Mouse (Mus musculus) intestine, embryonic 14.5 days (tissue): Measurements from ENCODE around the gene Emg1. TPM values are rescaled to one million over a fixed set of nuclear protein-coding genes. Genes with fewer than 3 reads are reported as not detected.

ENCODE experiments used
- ATAC-seq: fragments of 200-750 bp; cut with Nextera tagmentation; replicated peaks from 2 replicates; pipeline ENCODE4 v1.8.0; 2017; ENCODE audit warnings: low read depth, moderate number of reproducible peaks, moderate TSS enrichment, moderate library complexity; ENCODE audit not compliant: low FRiP score, low TSS enrichment
- DNase-seq: peaks from one replicate; pipeline ENCODE4 v3.0.0-alpha.2; 2018; ENCODE audit warnings: low spot score
- H3K27ac ChIP-seq: fragments of 300-500 bp; sonication (generic); 2 replicates; pipeline ENCODE4 v1.5.1; 2014; ENCODE audit warnings: low read depth, mild to moderate bottlenecking, control low read depth
- H3K27me3 ChIP-seq: fragments of 300-500 bp; sonication (generic); replicated peaks from 2 replicates; pipeline ENCODE4 v1.6.1; 2014; ENCODE audit warnings: low read length, control low read depth; ENCODE audit not compliant: control insufficient read depth, insufficient read depth
- H3K36me3 ChIP-seq: fragments of 300-500 bp; sonication (generic); 2 replicates; pipeline ENCODE4 v1.6.1; 2014; ENCODE audit warnings: low read length, control low read depth; ENCODE audit not compliant: control insufficient read depth, insufficient read depth
- H3K4me1 ChIP-seq: fragments of 300-500 bp; sonication (generic); replicated peaks from 2 replicates; pipeline ENCODE4 v1.6.1; 2014; ENCODE audit warnings: low read length, control low read depth, mixed read lengths; ENCODE audit not compliant: control insufficient read depth, insufficient read depth
- H3K4me2 ChIP-seq: fragments of 300-500 bp; sonication (generic); 2 replicates; pipeline ENCODE4 v1.6.1; 2014; ENCODE audit warnings: low read length
- H3K4me3 ChIP-seq: fragments of 300-500 bp; sonication (generic); 2 replicates; pipeline ENCODE4 v1.5.1; 2014; ENCODE audit warnings: low read depth, low read length, control low read depth, mixed read lengths
- H3K9ac ChIP-seq: fragments of 300-500 bp; sonication (generic); 2 replicates; pipeline ENCODE4 v1.6.1; 2014; ENCODE audit warnings: mild to moderate bottlenecking, low read length
- H3K9me3 ChIP-seq: fragments of 300-500 bp; sonication (generic); 2 replicates; pipeline ENCODE4 v1.6.1; 2016; ENCODE audit warnings: low read length, control low read depth; ENCODE audit not compliant: control insufficient read depth
- WGBS: fragments of 180-500 bp; shearing (Covaris S2); extraction: QIAGEN DNeasy Blood & Tissue Kit; methylation state at CpG from one replicate; pipeline ENCODE4 v1.1.7; 2014; 5-methylcytosine and 5-hydroxymethylcytosine counted together
- microRNA counts: library from miRNA; unstranded; fragments of <30 nt; microRNA quantifications from one replicate; lab custom pipeline; 2016
- microRNA-seq: library from miRNA; unstranded; fragments of <30 nt; microRNA quantifications from one replicate; pipeline ENCODE4, GENCODE M21; 2016
- polyA plus RNA-seq: library from polyadenylated mRNA; unstranded; fragments of >200 nt; fragmentation: Nextera tagmentation; extraction: Ambion mirVana; gene quantifications from 2 replicates; pipeline ENCODE4 v1.2.1, GENCODE M21; 2014

The Emg1 gene
- polyA plus RNA-seq, 1 experiment from 2014 or later = 248 TPM

DNA sequence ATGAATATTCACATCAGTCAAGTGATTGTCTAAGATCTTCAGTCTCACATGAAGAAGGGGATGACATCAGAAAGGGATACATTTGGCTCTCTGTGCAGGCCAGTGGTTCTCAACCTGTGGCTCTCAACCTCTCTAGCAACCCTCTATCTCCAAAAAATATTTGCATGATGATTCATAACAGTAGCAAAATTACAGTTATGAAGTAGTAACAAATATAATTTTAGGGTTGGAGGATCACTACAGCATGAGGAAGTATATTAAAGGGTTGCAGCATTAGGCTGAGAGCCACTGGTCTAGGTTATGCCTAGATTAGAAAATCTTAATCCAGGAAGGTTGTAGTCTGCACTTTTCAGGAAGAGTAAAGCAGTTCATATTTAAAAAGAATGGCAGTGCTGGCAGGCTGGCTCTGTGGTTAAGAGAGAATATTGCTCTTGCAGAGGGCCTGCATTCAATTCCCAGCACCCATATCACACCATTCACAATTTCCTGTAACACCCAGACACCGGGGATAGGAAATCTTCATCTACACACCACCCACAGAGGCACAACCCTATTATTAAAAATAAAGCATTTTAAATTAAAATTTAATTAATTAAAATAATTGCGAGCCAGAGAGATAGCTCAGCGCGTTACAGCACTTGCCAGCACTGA lies 50.7 kb downstream of the Emg1 start:
- Histone ChIP-seq H3K4me2 (no peak overlapping the region), H3K36me3 (no peaks in the 10 kb centered on the region), H3K27ac (no peak overlapping the region), H3K9me3 (no peaks in the 10 kb centered on the region), H3K27me3 (no peaks in the 10 kb centered on the region), H3K4me3 (no peak overlapping the region), H3K4me1 (peaks cover 8% of the 10 kb centered on the region; the same call in 1 of the 2 replicates), H3K9ac (no peak overlapping the region)
- WGBS = 96% methylated on average over 4 of the region's 4 CpGs
- DNase-seq (no peak), ATAC-seq (no peak)

- peaks cover 4% of the 10 kb centered on the region; the same call in 1 of the 2 replicates for H3K9me3 ChIP-seq
- no peak for DNase-seq
- no peak for ATAC-seq
- no peak overlapping the region for H3K27ac ChIP-seq
- H3K9ac ChIP-seq = no peak overlapping the region
- H3K36me3 ChIP-seq = no peaks in the 10 kb centered on the region
- WGBS = 55% methylated on average over 2 of the region's 2 CpGs
- no peaks in the 10 kb centered on the region for H3K4me1 ChIP-seq
- no peak overlapping the region for H3K4me3 ChIP-seq
- H3K27me3 ChIP-seq = no peaks in the 10 kb centered on the region
- no peak overlapping the region for H3K4me2 ChIP-seq
These were observed 53.9 kb downstream of the Emg1 start for GRCm38 (mm10) chr6:124658067-124658466.

- Histone ChIP-seq H3K4me1 (no peaks in the 10 kb centered on the region), H3K4me3 (no peak overlapping the region), H3K9ac (no peak overlapping the region), H3K27me3 (no peaks in the 10 kb centered on the region), H3K9me3 (peaks cover 6% of the 10 kb centered on the region; the same call in 1 of the 2 replicates), H3K36me3 (no peaks in the 10 kb centered on the region), H3K4me2 (no peak overlapping the region), H3K27ac (no peak overlapping the region)
- no peak for DNase-seq
- ATAC-seq = no peak
- WGBS = 39% methylated on average over 6 of the region's 6 CpGs
These were observed 56.1 kb downstream of the Emg1 start for GRCm38 (mm10) chr6:124655893-124656292.

MicroRNA genes within 50 kb of the gene (microRNA counts, 519-probe panel; counts per million panel counts)
- microRNA mmu-miR-141 (lab: Ali Mortazavi, UCI) (3,807 counts per million, percentile 55 among the panel's probes with 10 or more counts), microRNA mmu-miR-200c (lab: Ali Mortazavi, UCI) (5,090 counts per million, percentile 88 among the panel's probes with 10 or more counts)

Small RNAs within 50 kb of the gene (microRNA-seq; reads per million reads assigned to microRNA genes)
- 2,280 reads per million, percentile 85 among the genes with 10 or more reads in this experiment for gene Mir141
- gene Mir200c = 13,027 reads per million, percentile 97 among the genes with 10 or more reads in this experiment

Other genes starting within 250 kb of the Emg1 start
- gene Clstn3, start 247.4 kb downstream of the Emg1 start, polyA plus RNA-seq = 4.7 and 5.4 TPM in 2 replicates
- 0.92 and 1.1 TPM in 2 replicates for gene C1rl, start 219.1 kb downstream of the Emg1 start, polyA plus RNA-seq
- 1.7 and 1.8 TPM in 2 replicates for gene C1ra, start 199.8 kb downstream of the Emg1 start, polyA plus RNA-seq
- 1.3 and 1.6 TPM in 2 replicates for gene C1s1, start 169.8 kb downstream of the Emg1 start, polyA plus RNA-seq
- not detected in 2 replicates for gene C1rb, start 141.9 kb downstream of the Emg1 start, polyA plus RNA-seq
- not detected in 2 replicates for gene C1s2, start 76.1 kb downstream of the Emg1 start, polyA plus RNA-seq
- gene Lpcat3, start 49.2 kb downstream of the Emg1 start, polyA plus RNA-seq = 75.5 and 79.8 TPM in 2 replicates
- gene Phb2, start 158 bp upstream of the Emg1 start, polyA plus RNA-seq = 414 and 436 TPM in 2 replicates
- gene Ptpn6, start 26.5 kb upstream of the Emg1 start, polyA plus RNA-seq = 11.7 and 14.1 TPM in 2 replicates
- 440 and 466 TPM in 2 replicates for gene Grcc10, start 29.2 kb upstream of the Emg1 start, polyA plus RNA-seq
- not detected in 2 replicates for gene Gm45234, start 43.8 kb upstream of the Emg1 start, polyA plus RNA-seq
- 12.1 TPM in 2 replicates for gene Atn1, start 44.3 kb upstream of the Emg1 start, polyA plus RNA-seq
- 7.6 and 8.0 TPM in 2 replicates for gene Eno2, start 57.5 kb upstream of the Emg1 start, polyA plus RNA-seq
- gene Lrrc23, start 67.5 kb upstream of the Emg1 start, polyA plus RNA-seq = 0.45 and 0.47 TPM in 2 replicates
- 7.3 and 7.4 TPM in 2 replicates for gene Spsb2, start 96.5 kb upstream of the Emg1 start, polyA plus RNA-seq
- 1,059 and 1,108 TPM in 2 replicates for gene Tpi1, start 102.1 kb upstream of the Emg1 start, polyA plus RNA-seq
- gene Usp5, start 117.3 kb upstream of the Emg1 start, polyA plus RNA-seq = 126 and 127 TPM in 2 replicates
- gene Cdca3, start 117.4 kb upstream of the Emg1 start, polyA plus RNA-seq = 178 and 183 TPM in 2 replicates
- gene Gnb3, start 128.1 kb upstream of the Emg1 start, polyA plus RNA-seq = 2.7 TPM in 2 replicates
- 28.1 and 28.8 TPM in 2 replicates for gene P3h3, start 145.6 kb upstream of the Emg1 start, polyA plus RNA-seq
- gene Gpr162, start 151.8 kb upstream of the Emg1 start, polyA plus RNA-seq = 0.65 and 1.2 TPM in 2 replicates
- 0.28 and 0.37 TPM in 2 replicates for gene Cd4, start 176.0 kb upstream of the Emg1 start, polyA plus RNA-seq
- gene Lag3, start 199.5 kb upstream of the Emg1 start, polyA plus RNA-seq = 1.8 and 2.1 TPM in 2 replicates
- 232 and 257 TPM in 2 replicates for gene Ptms, start 207.9 kb upstream of the Emg1 start, polyA plus RNA-seq
- gene Mlf2, start 219.2 kb upstream of the Emg1 start, polyA plus RNA-seq = 352 and 357 TPM in 2 replicates